Mouse (Mus musculus): ENCODE measurements around the gene Prdx2.

Prdx2 gene

DNA sequence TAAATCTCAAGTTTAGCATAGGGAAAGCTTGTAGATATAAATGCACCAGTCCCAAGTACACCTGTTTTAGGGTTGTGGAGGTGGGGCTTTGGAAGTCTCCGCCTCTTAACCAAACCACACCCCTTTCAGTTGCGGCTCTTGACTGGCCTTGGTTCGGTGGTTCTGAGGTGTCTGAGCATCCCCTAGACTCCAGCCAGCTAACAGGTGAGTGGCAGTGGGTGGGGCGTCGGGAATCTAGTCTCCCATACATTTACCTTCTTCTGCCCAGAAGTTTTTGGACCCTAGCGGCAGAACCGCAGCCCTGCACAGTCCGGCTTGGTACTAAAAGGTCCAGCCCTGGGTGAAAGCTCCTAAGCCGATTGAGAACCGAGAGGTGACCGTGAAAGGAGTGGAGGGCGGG is 19.6 kb upstream of the Prdx2 start:
- DNase-seq, result no peak

- DNase-seq, result no peak
Measured at GRCm38 (mm10) chr8:84952612-84953255, 16.7 kb upstream of the Prdx2 start.

DNA sequence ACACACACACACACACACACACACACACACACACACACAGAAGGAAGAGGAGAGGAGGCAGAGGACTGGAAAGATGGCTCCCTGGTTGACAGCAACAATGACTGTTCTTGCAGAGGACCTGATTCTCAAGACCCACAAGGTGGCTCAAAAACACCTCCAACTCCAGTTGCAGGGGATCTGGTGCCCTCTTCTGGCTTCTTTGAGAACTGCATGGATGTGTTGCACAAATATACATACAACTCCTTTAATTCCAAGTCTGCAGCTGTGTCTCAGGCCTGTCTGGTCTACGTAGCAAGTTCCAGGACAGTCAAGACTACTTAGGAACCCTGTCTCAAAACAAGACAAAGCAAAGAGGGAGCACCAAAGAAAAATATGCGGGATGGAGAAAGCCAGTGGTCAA is 12.6 kb upstream of the Prdx2 start:
- peak; percentile 85 for DNase-seq

DNA sequence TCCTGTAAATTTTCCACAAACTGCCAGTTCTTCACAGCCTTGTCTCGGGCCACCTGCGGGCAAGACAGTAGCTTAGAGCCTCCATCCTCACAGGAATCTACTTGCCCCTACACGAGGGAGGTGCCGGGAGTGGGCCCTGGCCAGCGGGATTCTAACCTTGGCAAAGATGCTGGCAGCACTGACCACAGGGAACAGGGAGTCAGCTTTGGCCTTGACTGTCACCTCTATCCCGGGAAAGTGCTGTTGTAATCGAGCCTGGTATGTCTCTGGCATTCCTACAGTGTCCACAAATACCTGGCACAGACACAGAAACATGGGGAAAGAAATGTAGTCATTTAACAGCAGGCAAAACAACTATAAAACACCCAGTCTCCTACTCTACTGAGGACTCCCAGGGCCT is 9.6 kb upstream of the Prdx2 start:
- no peak for DNase-seq

- DNase-seq, result no peak
Measured at GRCm38 (mm10) chr8:84963952-84964351, 5.4 kb upstream of the Prdx2 start.

GRCm38 (mm10) chr8:84965731-84966291 is 3.6 kb upstream of the Prdx2 start:
- peak; percentile 86 for DNase-seq

- DNase-seq, result no peak
Measured at GRCm38 (mm10) chr8:84966603-84967002, 2.8 kb upstream of the Prdx2 start.

DNA sequence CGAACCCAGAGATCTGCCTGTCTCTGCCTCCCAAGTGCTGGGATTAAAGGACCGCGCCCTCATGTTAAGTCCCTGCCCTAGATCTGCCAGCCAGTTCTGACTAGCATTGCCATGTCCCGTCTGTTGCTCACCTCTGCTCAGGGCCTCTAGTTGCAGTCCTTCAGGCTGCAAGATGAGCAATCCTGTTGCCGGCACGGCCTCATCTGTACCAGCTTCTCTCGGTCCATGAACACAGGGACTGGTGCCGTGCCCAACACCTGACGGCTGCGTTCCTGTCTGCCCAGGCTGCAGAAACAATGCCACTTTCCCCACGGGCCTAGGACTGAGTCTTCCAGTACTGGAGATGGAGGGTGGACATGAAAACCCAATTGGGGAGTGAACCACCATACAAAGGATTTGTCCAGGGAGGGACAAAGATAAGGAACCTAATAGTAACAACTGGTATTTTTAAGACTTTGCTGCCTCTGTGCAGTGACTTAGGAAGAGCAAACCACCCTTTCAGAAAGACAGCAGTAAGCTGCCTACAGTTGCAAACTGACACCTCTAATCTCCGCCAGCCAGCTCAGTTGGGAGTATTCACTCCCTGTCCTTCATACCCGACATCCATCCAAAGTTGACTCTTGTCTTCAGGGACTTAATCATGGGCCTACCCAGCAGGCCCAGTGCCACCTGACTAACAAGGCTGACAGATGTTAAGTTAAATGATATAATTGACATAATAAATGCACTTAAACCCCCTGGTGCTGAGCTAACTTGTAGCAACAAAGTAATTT is 1.7 kb upstream of the Prdx2 start:
- DNase-seq, result no peak

- no peak for DNase-seq
Measured at GRCm38 (mm10) chr8:84968650-84969049, 737 bp upstream of the Prdx2 start.

DNA sequence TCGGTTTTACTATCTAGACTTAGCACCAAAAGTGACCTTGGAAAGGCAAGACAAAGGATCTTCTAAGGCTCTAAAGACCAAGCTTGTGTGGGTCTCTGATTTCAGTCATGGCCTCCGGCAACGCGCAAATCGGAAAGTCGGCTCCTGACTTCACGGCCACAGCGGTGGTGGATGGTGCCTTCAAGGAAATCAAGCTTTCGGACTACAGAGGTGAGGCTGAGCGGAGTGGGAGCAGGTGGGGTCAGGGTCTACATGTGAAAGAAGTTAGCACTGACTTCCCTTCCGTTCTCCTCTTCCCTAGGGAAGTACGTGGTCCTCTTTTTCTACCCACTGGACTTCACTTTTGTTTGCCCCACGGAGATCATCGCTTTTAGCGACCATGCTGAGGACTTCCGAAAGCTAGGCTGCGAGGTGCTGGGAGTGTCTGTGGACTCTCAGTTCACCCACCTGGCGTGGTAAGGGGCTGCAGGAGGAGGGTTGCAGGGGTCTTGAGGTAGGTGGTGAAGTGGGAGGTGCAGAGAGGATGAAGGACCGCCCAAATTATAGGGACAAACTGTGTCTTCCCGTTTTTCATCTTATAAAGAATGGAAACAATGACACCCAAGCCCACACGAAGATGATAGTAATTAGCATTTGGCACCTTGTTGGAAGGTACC is 876 bp downstream of the Prdx2 start:
- DNase-seq, result no peak

- no peak for DNase-seq
Measured at GRCm38 (mm10) chr8:84970913-84971312, 1.5 kb downstream of the Prdx2 start.

DNA sequence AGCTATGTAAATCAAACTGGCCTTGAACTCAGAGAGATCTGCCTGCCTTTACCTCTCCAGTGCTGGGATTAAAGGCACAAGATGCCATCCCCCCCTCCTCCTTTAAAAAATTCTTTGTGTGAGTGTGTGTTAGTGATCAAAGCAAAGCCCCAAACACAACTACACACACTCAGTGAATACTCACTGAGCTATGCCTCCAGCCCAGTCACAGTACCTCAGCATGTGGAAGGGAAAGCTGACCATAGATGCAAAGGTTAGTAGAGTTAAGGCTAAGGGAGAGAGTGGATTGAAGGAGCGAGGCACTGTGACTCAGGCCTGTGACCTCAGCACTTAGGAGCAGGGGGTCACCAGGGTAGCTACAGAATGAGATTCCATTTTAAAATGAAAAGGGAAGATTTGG is 3.7 kb downstream of the Prdx2 start:
- no peak for DNase-seq

- no peak for DNase-seq
Measured at GRCm38 (mm10) chr8:84973803-84974542, 4.6 kb downstream of the Prdx2 start.

DNA sequence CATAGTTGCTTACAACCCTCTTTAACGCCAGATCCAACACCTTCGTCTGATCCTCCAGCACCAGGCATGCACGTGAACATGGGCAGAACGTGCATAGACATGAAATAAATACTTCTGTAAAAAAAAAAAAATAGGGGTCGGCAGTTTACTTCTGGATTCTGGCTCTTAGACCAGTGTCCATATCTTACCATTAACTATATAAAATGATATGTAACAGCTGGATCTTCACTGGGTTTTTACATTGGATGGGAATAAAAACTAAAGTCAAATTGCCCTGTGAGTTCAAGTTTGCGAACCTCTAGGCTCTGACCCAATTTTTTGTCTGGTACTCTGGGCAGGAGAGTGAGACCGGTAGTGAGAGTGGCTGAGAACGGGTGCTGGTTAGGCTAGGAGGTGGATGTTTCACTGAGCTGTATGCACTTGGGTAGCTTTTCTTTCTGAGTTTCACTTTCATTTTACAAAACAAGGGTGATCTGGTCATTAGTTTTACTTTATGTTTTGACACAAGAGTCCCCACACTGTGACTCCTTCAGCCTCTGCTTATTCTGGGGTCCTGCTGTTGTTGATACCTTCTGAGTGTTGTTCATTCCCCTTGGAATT is 5.3 kb downstream of the Prdx2 start:
- DNase-seq, result no peak

DNA sequence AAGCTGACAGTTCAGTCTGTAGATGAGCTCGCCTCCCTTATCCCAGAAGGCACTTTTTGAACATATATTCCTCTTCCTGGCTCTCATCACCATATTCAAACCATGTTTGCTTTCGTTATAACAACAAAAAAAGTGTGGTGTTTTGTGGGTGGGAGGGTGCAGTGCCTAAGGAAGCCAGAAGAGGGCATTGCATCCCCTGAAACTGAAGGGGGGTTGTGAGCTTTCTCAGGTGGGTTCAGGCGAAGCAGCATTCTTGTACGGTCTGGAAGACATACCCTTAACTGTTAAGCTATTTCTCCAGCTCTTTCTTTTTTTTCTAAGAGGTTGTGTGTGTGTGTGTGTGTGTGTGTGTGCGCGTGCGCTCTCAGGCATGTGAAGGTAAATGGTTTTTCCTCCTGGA is 6.0 kb downstream of the Prdx2 start:
- DNase-seq, result peak; percentile 66

GRCm38 (mm10) chr8:84976031-84976762 is 6.8 kb downstream of the Prdx2 start:
- DNase-seq, result peak; percentile 90

DNA sequence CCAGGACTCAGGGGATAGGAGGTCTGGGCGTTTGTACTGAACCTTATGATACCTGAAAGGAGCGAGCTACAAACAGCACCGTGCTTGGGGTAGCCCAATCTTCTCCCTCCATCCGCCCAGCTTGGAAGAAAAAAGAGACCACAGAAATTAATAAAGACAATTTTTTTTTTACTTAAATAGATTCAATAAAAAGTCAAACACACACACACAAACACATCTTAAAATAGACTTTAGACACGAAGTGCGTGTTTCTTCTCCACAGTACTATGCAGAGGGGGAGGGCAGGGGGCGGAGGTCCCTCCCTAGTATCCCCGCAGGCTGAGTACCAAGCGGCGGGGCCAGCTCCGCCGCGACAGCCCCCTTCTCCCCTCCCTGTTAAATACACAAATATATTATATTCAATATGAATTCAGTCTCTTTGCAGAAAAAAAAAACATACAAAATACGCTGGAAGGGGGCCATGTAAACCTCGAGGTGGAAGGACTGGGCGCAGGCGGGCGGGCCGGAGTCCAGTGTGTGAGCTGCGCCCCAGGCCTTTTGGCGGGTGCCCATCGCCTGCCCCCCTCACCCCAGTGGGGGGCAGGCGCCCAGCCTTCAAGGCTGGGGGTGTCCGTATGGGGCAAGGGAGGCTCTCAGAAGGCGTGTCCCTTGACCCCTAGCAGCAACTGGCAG is 7.5 kb downstream of the Prdx2 start:
- DNase-seq, result no peak

DNA sequence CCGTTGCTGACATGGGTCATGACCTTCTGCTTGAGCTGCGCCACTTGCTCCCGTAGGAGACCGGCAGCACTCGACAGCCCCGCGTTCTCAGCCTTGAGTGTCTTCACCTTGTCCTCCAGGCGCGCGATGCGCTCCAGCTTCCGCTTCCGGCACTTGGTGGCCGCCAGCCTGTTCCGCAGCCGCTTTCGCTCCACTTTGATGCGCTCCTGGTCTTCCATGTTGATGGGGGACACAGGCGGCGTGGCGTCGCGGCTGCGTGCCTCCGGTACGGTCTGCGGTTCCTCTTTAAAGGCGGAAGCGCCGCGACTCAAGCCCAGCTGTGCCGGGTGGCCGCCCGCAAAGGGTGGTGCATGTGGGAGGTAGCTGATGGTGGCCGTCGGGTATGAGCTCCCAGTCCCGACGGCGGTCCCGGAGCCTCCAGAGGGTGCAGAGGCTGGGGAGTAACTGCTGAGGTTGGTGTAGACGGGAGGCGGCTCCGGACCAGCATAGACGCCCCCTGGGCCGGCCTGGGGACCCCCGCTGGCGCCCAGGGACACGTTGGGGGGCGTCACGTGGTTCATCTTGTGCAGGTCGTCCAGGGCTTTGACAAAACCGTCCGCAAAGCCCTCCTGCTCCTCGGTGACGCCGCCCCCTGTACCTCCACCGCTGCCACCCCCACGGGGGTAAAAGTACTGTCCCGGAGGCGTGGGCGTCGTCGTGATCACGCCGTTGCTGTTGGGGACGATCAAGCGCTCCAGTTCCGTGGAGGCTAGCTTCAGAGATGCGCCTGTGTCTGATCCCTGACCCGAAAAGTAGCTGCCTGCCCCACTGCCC is 8.3 kb downstream of the Prdx2 start:
- no peak for DNase-seq

GRCm38 (mm10) chr8:84978248-84978940 is 9.0 kb downstream of the Prdx2 start, which contains the start of gene Junb:
Gene Junb, minus strand, starts transcription at chr8:84978718.
- DNase-seq, result peak; percentile 82

Measured in right cerebral cortex, postnatal 4 days (tissue).